ENCODE assay signal across 9 mouse cellular contexts in genomic region chr7:120977063-120977462, GRCm38 (mm10). TPM values are rescaled to one million over a fixed set of nuclear protein-coding genes. Genes with fewer than 3 reads are reported as not detected.
DNase-seq lines count a peak whose midpoint lies in the region; ATAC-seq and TF ChIP-seq lines count a peak whose summit lies in the region.
"Had no signal": no experiment of that assay in that cellular context is flagged by ENCODE, and none has a peak within 500 bp of the region (broad histone marks: within the 10 kb centered on the region; RNA-seq: fewer than 3 reads in every experiment).

No protein-coding gene starts in this region.

- no peak overlapping the region for H3K27ac ChIP-seq in forebrain, postnatal 0 days (ENCODE audit: low read depth, low read length)
- H3K27ac ChIP-seq in forebrain, embryonic 15.5 days (replicated peaks) = no peak overlapping the region
- no peak overlapping the region for H3K27ac ChIP-seq in MEL (ENCODE audit: control insufficient read depth, low read depth, low read length)
- H3K27ac ChIP-seq in heart, embryonic 16.5 days (ENCODE audit: low read length) = peak overlapping the region; percentile 81
- no peak overlapping the region for H3K27ac ChIP-seq in liver, postnatal 0 days (ENCODE audit: low read depth)
- H3K27ac ChIP-seq: limb, embryonic 12.5 days had no signal

- H3K4me1 ChIP-seq in forebrain, postnatal 0 days (ENCODE audit: insufficient read depth) = peaks cover 6% of the 10 kb centered on the region; the same call in 1 of the 2 replicates
- peaks cover 22% of the 10 kb centered on the region for H3K4me1 ChIP-seq in forebrain, embryonic 15.5 days
- H3K4me1 ChIP-seq in MEL (ENCODE audit: control insufficient read depth in 1 of 2, insufficient read depth in 2 of 2, low read length in 2 of 2) = peaks cover 29 to 31% of the 10 kb centered on the region in 2 experiments
- peaks cover 17% of the 10 kb centered on the region for H3K4me1 ChIP-seq in heart, embryonic 16.5 days (ENCODE audit: control insufficient read depth, insufficient read depth, low read length)
- peaks cover 18% of the 10 kb centered on the region for H3K4me1 ChIP-seq in liver, postnatal 0 days (ENCODE audit: insufficient read depth)

- H3K9me3 ChIP-seq in forebrain, postnatal 0 days (ENCODE audit: low read length) = no peaks in the 10 kb centered on the region
- no peaks in the 10 kb centered on the region for H3K9me3 ChIP-seq in forebrain, embryonic 15.5 days
- H3K9me3 ChIP-seq in MEL (replicated peaks; ENCODE audit: insufficient read depth, low read length) = no peaks in the 10 kb centered on the region
- no peaks in the 10 kb centered on the region for H3K9me3 ChIP-seq in heart, embryonic 16.5 days (replicated peaks; ENCODE audit: control insufficient read depth, low read length)
- H3K9me3 ChIP-seq in liver, postnatal 0 days (ENCODE audit: low read length) = no peaks in the 10 kb centered on the region
- H3K9me3 ChIP-seq: limb, embryonic 12.5 days had no signal

- no peak for TF ChIP-seq CTCF in forebrain, postnatal 0 days (IDR thresholded peaks at IDR 0.05; ENCODE audit: low read depth)
- no peak for TF ChIP-seq CTCF in MEL (IDR thresholded peaks at IDR 0.05 in 2 of 3, conservative IDR thresholded peaks at IDR 0.05 in 1 of 3; ENCODE audit: control insufficient read depth in 1 of 3, insufficient read depth in 1 of 3, low read depth in 2 of 3, low read length in 3 of 3, poor library complexity in 1 of 3, severe bottlenecking in 1 of 3)
- TF ChIP-seq CTCF in liver, postnatal 0 days (IDR thresholded peaks at IDR 0.05; ENCODE audit: low read depth) = no peak

- H3K9ac ChIP-seq in forebrain, postnatal 0 days = no peak overlapping the region
- H3K9ac ChIP-seq in forebrain, embryonic 15.5 days (replicated peaks) = no peak overlapping the region
- H3K9ac ChIP-seq in MEL (ENCODE audit: control insufficient read depth, low read depth, low read length, poor library complexity, severe bottlenecking) = no peak overlapping the region
- no peak overlapping the region for H3K9ac ChIP-seq in heart, embryonic 16.5 days (ENCODE audit: low read length)
- no peak overlapping the region for H3K9ac ChIP-seq in liver, postnatal 0 days (replicated peaks)
- H3K9ac ChIP-seq: limb, embryonic 12.5 days had no signal

- WGBS in forebrain, postnatal 0 days = 17% methylated on average over 7 of the region's 7 CpGs
- WGBS in forebrain, embryonic 15.5 days = 18% methylated on average over 7 of the region's 7 CpGs
- 53% methylated on average over 7 of the region's 7 CpGs for WGBS in heart, embryonic 16.5 days
- 60% methylated on average over 7 of the region's 7 CpGs for WGBS in liver, postnatal 0 days (ENCODE audit: insufficient replicate concordance)

- DNase-seq in forebrain, postnatal 0 days = peak; percentile 58
- peak; percentile 60 for DNase-seq in MEL (ENCODE audit: low read depth, low spot score)
- DNase-seq in liver, postnatal 0 days = no peak
- no peak for DNase-seq in embryo, embryonic 10.5 days (ENCODE audit: low spot score)
- no peak for DNase-seq in thymus, postnatal 10 days (ENCODE audit: low spot score in 2 of 2)
- no peak for DNase-seq in thymus, adult 18-20 months

- H3K4me3 ChIP-seq in forebrain, postnatal 0 days (ENCODE audit: low read depth, low read length) = no peak overlapping the region
- no peak overlapping the region for H3K4me3 ChIP-seq in forebrain, embryonic 15.5 days
- no peak overlapping the region for H3K4me3 ChIP-seq in MEL (ENCODE audit: control insufficient read depth in 1 of 2, insufficient read depth in 1 of 2, low read depth in 2 of 2, low read length in 2 of 2)
- no peak overlapping the region for H3K4me3 ChIP-seq in heart, embryonic 16.5 days (ENCODE audit: low read length)
- H3K4me3 ChIP-seq in liver, postnatal 0 days (ENCODE audit: low read depth, low read length) = no peak overlapping the region
- H3K4me3 ChIP-seq: limb, embryonic 12.5 days had no signal

- H3K79me2 ChIP-seq in MEL (ENCODE audit: control insufficient read depth, insufficient read depth, low read length, poor library complexity) = peaks cover 36% of the 10 kb centered on the region

- no peak for TF ChIP-seq RAD21 in MEL (IDR thresholded peaks at IDR 0.05; ENCODE audit: low read depth, low read length)

- H3K36me3 ChIP-seq in forebrain, postnatal 0 days (ENCODE audit: insufficient read depth) = no peaks in the 10 kb centered on the region
- no peaks in the 10 kb centered on the region for H3K36me3 ChIP-seq in forebrain, embryonic 15.5 days
- H3K36me3 ChIP-seq in MEL (ENCODE audit: control insufficient read depth in 1 of 2, insufficient read depth in 2 of 2, low read length in 2 of 2) = peaks cover 0 to 41% of the 10 kb centered on the region in 2 experiments; a peak in 2 of 4 replicates
- no peaks in the 10 kb centered on the region for H3K36me3 ChIP-seq in heart, embryonic 16.5 days (ENCODE audit: control insufficient read depth, insufficient read depth)
- no peaks in the 10 kb centered on the region for H3K36me3 ChIP-seq in liver, postnatal 0 days (replicated peaks; ENCODE audit: insufficient read depth, low read length)
- H3K36me3 ChIP-seq: limb, embryonic 12.5 days had no signal

- no peak for TF ChIP-seq EP300 in MEL (IDR thresholded peaks at IDR 0.05; ENCODE audit: low read depth in 1 of 2, low read length in 2 of 2)
- TF ChIP-seq EP300 in liver, postnatal 0 days (IDR thresholded peaks at IDR 0.05; ENCODE audit: low read depth) = no peak

- no peak overlapping the region for H3K4me2 ChIP-seq in forebrain, postnatal 0 days (ENCODE audit: low read depth)
- H3K4me2 ChIP-seq in forebrain, embryonic 15.5 days (replicated peaks) = no peak overlapping the region
- 0 out of 2 replicates have a peak overlapping the region, but pooled peaks have one; percentile 10 for H3K4me2 ChIP-seq in heart, embryonic 16.5 days (ENCODE audit: low read depth, low read length)
- peak overlapping the region; percentile 27 for H3K4me2 ChIP-seq in liver, postnatal 0 days (ENCODE audit: low read depth, low read length)
- H3K4me2 ChIP-seq: limb, embryonic 12.5 days had no signal

- no peak for TF ChIP-seq POLR2A in MEL (IDR thresholded peaks at IDR 0.05; ENCODE audit: control insufficient read depth in 1 of 2, insufficient read depth in 1 of 2, low read depth in 1 of 2, low read length in 2 of 2, poor library complexity in 1 of 2)

- no peak for ATAC-seq in forebrain, postnatal 0 days
- ATAC-seq in forebrain, embryonic 15.5 days (replicated peaks) = no peak
- no peak; the same call in 1 of the 2 replicates for ATAC-seq in heart, embryonic 16.5 days (replicated peaks; ENCODE audit: extremely low read depth, insufficient read depth, low FRiP score)
- ATAC-seq in liver, postnatal 0 days = no peak

- H3K27me3 ChIP-seq in forebrain, postnatal 0 days (ENCODE audit: insufficient read depth, low read length) = no peaks in the 10 kb centered on the region
- H3K27me3 ChIP-seq in forebrain, embryonic 15.5 days = no peaks in the 10 kb centered on the region
- H3K27me3 ChIP-seq in MEL (ENCODE audit: control insufficient read depth in 1 of 2, insufficient read depth in 2 of 2, low read length in 2 of 2) = no peaks in the 10 kb centered on the region
- H3K27me3 ChIP-seq in heart, embryonic 16.5 days (ENCODE audit: control insufficient read depth, insufficient read depth, low read length) = no peaks in the 10 kb centered on the region
- no peaks in the 10 kb centered on the region for H3K27me3 ChIP-seq in liver, postnatal 0 days (ENCODE audit: insufficient read depth, low read length)
- H3K27me3 ChIP-seq: limb, embryonic 12.5 days had no signal

RNA-seq across cellular contexts. Expression of gene Cdr2, which starts 5.0 kb away (rescaled TPM):
- total RNA-seq in forebrain, postnatal 0 days (2014; rRNA removed) = 20.2 and 21.2 TPM in 2 replicates
- 5.4 and 5.8 TPM in 2 replicates for polyA plus RNA-seq in forebrain, postnatal 0 days (2015; fragmentation: Nextera tagmentation; extraction: Ambion mirVana)
- polyA plus RNA-seq in forebrain, embryonic 15.5 days (2015; fragmentation: Nextera tagmentation; extraction: Ambion mirVana) = 9.8 and 10.5 TPM in 2 replicates
- total RNA-seq in MEL (2012; rRNA removed) = 12.9 and 15.8 TPM in 2 replicates
- 10 to 100 TPM in 1 of 2 experiments, not detected in 1; 17.4 TPM for polyA plus RNA-seq in MEL (2012; ENCODE audit: insufficient read depth in 1 of 2, insufficient read length in 2 of 2, low read depth in 1 of 2, low replicate concordance in 2 of 2, missing spikeins in 1 of 2)
- 11.7 and 12.1 TPM in 2 replicates for polyA plus RNA-seq in heart, embryonic 16.5 days (2015; fragmentation: Nextera tagmentation; extraction: Ambion mirVana)
- 18.1 and 21.2 TPM in 2 replicates for polyA plus RNA-seq in liver, postnatal 0 days (2015; fragmentation: Nextera tagmentation; extraction: Ambion mirVana)

RNA-seq across cellular contexts. Expression of gene Mfsd13b, which starts 5.2 kb away (rescaled TPM):
- total RNA-seq in forebrain, postnatal 0 days (2014; rRNA removed) = 0.48 TPM in 1 of 2 replicates, not detected in the other
- polyA plus RNA-seq in forebrain, postnatal 0 days (2015; fragmentation: Nextera tagmentation; extraction: Ambion mirVana) = 0.21 and 0.53 TPM in 2 replicates
- 0.28 and 0.64 TPM in 2 replicates for polyA plus RNA-seq in forebrain, embryonic 15.5 days (2015; fragmentation: Nextera tagmentation; extraction: Ambion mirVana)
- not detected in 2 replicates for total RNA-seq in MEL (2012; rRNA removed)
- under 1 TPM in 1 of 2 experiments, not detected in 1; 0.17 TPM for polyA plus RNA-seq in MEL (2012; ENCODE audit: insufficient read depth in 1 of 2, insufficient read length in 2 of 2, low read depth in 1 of 2, low replicate concordance in 2 of 2, missing spikeins in 1 of 2)
- polyA plus RNA-seq in heart, embryonic 16.5 days (2015; fragmentation: Nextera tagmentation; extraction: Ambion mirVana) = 0.11 and 0.50 TPM in 2 replicates
- polyA plus RNA-seq in liver, postnatal 0 days (2015; fragmentation: Nextera tagmentation; extraction: Ambion mirVana) = 0.08 TPM in 1 of 2 replicates, not detected in the other

RNA-seq across cellular contexts. Expression of gene Mettl9, which starts 57.2 kb away (rescaled TPM):
- 118 and 147 TPM in 2 replicates for total RNA-seq in forebrain, postnatal 0 days (2014; rRNA removed)
- 154 and 159 TPM in 2 replicates for polyA plus RNA-seq in forebrain, postnatal 0 days (2015; fragmentation: Nextera tagmentation; extraction: Ambion mirVana)
- polyA plus RNA-seq in forebrain, embryonic 15.5 days (2015; fragmentation: Nextera tagmentation; extraction: Ambion mirVana) = 214 and 232 TPM in 2 replicates
- 33.4 and 39.8 TPM in 2 replicates for total RNA-seq in MEL (2012; rRNA removed)
- 10 to 100 TPM; 73.3 to 80.4 TPM for polyA plus RNA-seq in MEL (2012; ENCODE audit: insufficient read depth in 1 of 2, insufficient read length in 2 of 2, low read depth in 1 of 2, low replicate concordance in 2 of 2, missing spikeins in 1 of 2)
- 89.3 and 92.3 TPM in 2 replicates for polyA plus RNA-seq in heart, embryonic 16.5 days (2015; fragmentation: Nextera tagmentation; extraction: Ambion mirVana)
- 34.9 and 36.4 TPM in 2 replicates for polyA plus RNA-seq in liver, postnatal 0 days (2015; fragmentation: Nextera tagmentation; extraction: Ambion mirVana)

RNA-seq across cellular contexts. Expression of gene Polr3e, which starts 59.5 kb away (rescaled TPM):
- 28.3 and 31.2 TPM in 2 replicates for total RNA-seq in forebrain, postnatal 0 days (2014; rRNA removed)
- 18.1 and 20.9 TPM in 2 replicates for polyA plus RNA-seq in forebrain, postnatal 0 days (2015; fragmentation: Nextera tagmentation; extraction: Ambion mirVana)
- 31.6 and 31.9 TPM in 2 replicates for polyA plus RNA-seq in forebrain, embryonic 15.5 days (2015; fragmentation: Nextera tagmentation; extraction: Ambion mirVana)
- total RNA-seq in MEL (2012; rRNA removed) = 39.1 and 39.4 TPM in 2 replicates
- polyA plus RNA-seq in MEL (2012; ENCODE audit: insufficient read depth in 1 of 2, insufficient read length in 2 of 2, low read depth in 1 of 2, low replicate concordance in 2 of 2, missing spikeins in 1 of 2) = 10 to 100 TPM in 1 of 2 experiments, not detected in 1; 50.1 TPM
- polyA plus RNA-seq in heart, embryonic 16.5 days (2015; fragmentation: Nextera tagmentation; extraction: Ambion mirVana) = 21.4 and 22.1 TPM in 2 replicates
- polyA plus RNA-seq in liver, postnatal 0 days (2015; fragmentation: Nextera tagmentation; extraction: Ambion mirVana) = 8.5 and 9.3 TPM in 2 replicates

Comparison
In these comparisons a context has a peak if more than half of its experiments do, and no peak if none do; other contexts are left out.
1. DNase-seq: peak in forebrain, postnatal 0 days (single experiment) and MEL (single experiment); none in liver, postnatal 0 days (single experiment), embryo, embryonic 10.5 days (single experiment), thymus, postnatal 10 days (0 of 2) and thymus, adult 18-20 months (0 of 2).
2. H3K4me2 ChIP-seq: peak in heart, embryonic 16.5 days (single experiment) and liver, postnatal 0 days (single experiment); none in forebrain, postnatal 0 days (single experiment) and forebrain, embryonic 15.5 days (single experiment).